Mouse (Mus musculus) forebrain, embryonic 16.5 days (tissue): ENCODE measurements at regions not wholly inside any gene's neighbourhood (a gene's known extent, or its start where the extent isn't known, plus 50 kb on each side); places are given as distances from the start of the nearest gene placed in this dataset.
A peak's percentile ranks its signal among the peaks of the same experiment; 100 is the strongest.

Experiments
- ATAC-seq: fragments of 200-750 bp; cut with Nextera tagmentation; 2 replicates; pipeline ENCODE4 v1.8.0; 2017; ENCODE audit warnings: mild to moderate bottlenecking, moderate library complexity
- H3K27ac ChIP-seq: fragments of 300-500 bp; sonication (generic); 2 replicates; pipeline ENCODE4 v1.5.1; 2014; ENCODE audit warnings: low read length, control low read depth
- H3K27me3 ChIP-seq: fragments of 300-500 bp; sonication (generic); replicated peaks from 2 replicates; pipeline ENCODE4 v1.6.1; 2014; ENCODE audit warnings: low read length; ENCODE audit not compliant: control insufficient read depth, insufficient read depth
- H3K36me3 ChIP-seq: fragments of 300-500 bp; sonication (generic); 2 replicates; pipeline ENCODE4 v1.6.1; 2014; ENCODE audit not compliant: control insufficient read depth, insufficient read depth
- H3K4me1 ChIP-seq: fragments of 300-500 bp; sonication (generic); replicated peaks from 2 replicates; pipeline ENCODE4 v1.6.1; 2014; ENCODE audit warnings: low read length; ENCODE audit not compliant: control insufficient read depth, insufficient read depth
- H3K4me2 ChIP-seq: fragments of 300-500 bp; sonication (generic); 2 replicates; pipeline ENCODE4 v1.6.1; 2014; ENCODE audit warnings: mild to moderate bottlenecking, low read length, control low read depth
- H3K4me3 ChIP-seq: fragments of 300-500 bp; sonication (generic); replicated peaks from 2 replicates; pipeline ENCODE4 v1.5.1; 2014; ENCODE audit warnings: mild to moderate bottlenecking, low read length, control low read depth
- H3K9ac ChIP-seq: fragments of 300-500 bp; sonication (generic); replicated peaks from 2 replicates; pipeline ENCODE4 v1.6.1; 2014; ENCODE audit warnings: low read depth, low read length, control low read depth
- H3K9me3 ChIP-seq: fragments of 300-500 bp; sonication (generic); 2 replicates; pipeline ENCODE4 v1.6.1; 2016; ENCODE audit warnings: low read length; ENCODE audit not compliant: control insufficient read depth
- WGBS: fragments of 180-500 bp; shearing (Covaris S2); extraction: QIAGEN DNeasy Blood & Tissue Kit; methylation state at CpG from one replicate; pipeline ENCODE4 v1.1.7; 2014; 5-methylcytosine and 5-hydroxymethylcytosine counted together

GRCm38 (mm10) chr13:59976425-59976824, 153.5 kb upstream of the Tut7 start:
- 94% methylated on average over 5 of the region's 5 CpGs for WGBS
- H3K9ac ChIP-seq = no peak overlapping the region
- no peak for ATAC-seq
- no peak overlapping the region for H3K4me2 ChIP-seq
- no peak overlapping the region for H3K4me3 ChIP-seq
- no peaks in the 10 kb centered on the region for H3K27me3 ChIP-seq
- H3K9me3 ChIP-seq = no peaks in the 10 kb centered on the region
- H3K4me1 ChIP-seq = peaks cover 8% of the 10 kb centered on the region
- H3K27ac ChIP-seq = no peak overlapping the region
- no peaks in the 10 kb centered on the region for H3K36me3 ChIP-seq

GRCm38 (mm10) chr13:59972093-59972427, 149.1 kb upstream of the Tut7 start:
- WGBS = 6% methylated on average over 9 of the region's 9 CpGs
- peak overlapping the region; percentile 48 for H3K27ac ChIP-seq
- H3K4me1 ChIP-seq = peaks cover 26% of the 10 kb centered on the region
- H3K4me3 ChIP-seq = no peak overlapping the region
- no peaks in the 10 kb centered on the region for H3K9me3 ChIP-seq
- peak overlapping the region; percentile 18; the same call in 1 of the 2 replicates for H3K9ac ChIP-seq
- ATAC-seq = peak; percentile 71
- no peaks in the 10 kb centered on the region for H3K36me3 ChIP-seq
- 0 out of 2 replicates have a peak, but pooled peaks cover 2% of the 10 kb centered on the region for H3K27me3 ChIP-seq
- peak overlapping the region; percentile 47 for H3K4me2 ChIP-seq

GRCm38 (mm10) chr13:59971231-59972092, 148.5 kb upstream of the Tut7 start:
- H3K4me3 ChIP-seq = peak overlapping the region; percentile 22
- H3K4me1 ChIP-seq = peaks cover 26% of the 10 kb centered on the region
- H3K9me3 ChIP-seq = no peaks in the 10 kb centered on the region
- peak overlapping the region; percentile 29; the same call in 1 of the 2 replicates for H3K9ac ChIP-seq
- H3K27ac ChIP-seq = peak overlapping the region; percentile 70
- no peaks in the 10 kb centered on the region for H3K36me3 ChIP-seq
- H3K27me3 ChIP-seq = 0 out of 2 replicates have a peak, but pooled peaks cover 2% of the 10 kb centered on the region
- peak overlapping the region; percentile 47 for H3K4me2 ChIP-seq
- ATAC-seq = peak; percentile 81
- WGBS = 2% methylated on average over 25 of the region's 25 CpGs

- Histone ChIP-seq H3K4me2 (no peak overlapping the region), H3K27ac (peak overlapping the region; percentile 70), H3K4me3 (no peak overlapping the region), H3K9ac (0 out of 2 replicates have a peak overlapping the region, but pooled peaks have one; percentile 17), H3K27me3 (0 out of 2 replicates have a peak, but pooled peaks cover 2% of the 10 kb centered on the region), H3K9me3 (no peaks in the 10 kb centered on the region), H3K4me1 (peaks cover 26% of the 10 kb centered on the region), H3K36me3 (no peaks in the 10 kb centered on the region)
- ATAC-seq = no peak
- WGBS = 28% methylated on average over 6 of the region's 6 CpGs
Measured at GRCm38 (mm10) chr13:59970430-59970829, 147.5 kb upstream of the Tut7 start.

GRCm38 (mm10) chr13:59969484-59969883, 146.5 kb upstream of the Tut7 start:
- Histone ChIP-seq H3K9ac (no peak overlapping the region; the same call in 1 of the 2 replicates), H3K4me2 (no peak overlapping the region), H3K27ac (peak overlapping the region; percentile 70; the same call in 1 of the 2 replicates), H3K36me3 (no peaks in the 10 kb centered on the region), H3K9me3 (no peaks in the 10 kb centered on the region), H3K4me1 (peaks cover 26% of the 10 kb centered on the region), H3K4me3 (no peak overlapping the region), H3K27me3 (0 out of 2 replicates have a peak, but pooled peaks cover 2% of the 10 kb centered on the region)
- 27% methylated on average over 3 of the region's 3 CpGs for WGBS
- no peak for ATAC-seq

- Histone ChIP-seq H3K27ac (no peak overlapping the region), H3K36me3 (no peaks in the 10 kb centered on the region), H3K4me1 (peaks cover 26% of the 10 kb centered on the region), H3K9me3 (no peaks in the 10 kb centered on the region), H3K27me3 (0 out of 2 replicates have a peak, but pooled peaks cover 2% of the 10 kb centered on the region), H3K4me2 (no peak overlapping the region), H3K9ac (no peak overlapping the region), H3K4me3 (no peak overlapping the region)
- WGBS = 71% methylated on average over 19 of the region's 19 CpGs
- no peak for ATAC-seq
Measured at GRCm38 (mm10) chr13:59968584-59969240, 145.8 kb upstream of the Tut7 start.

GRCm38 (mm10) chr13:59966535-59967255, 143.7 kb upstream of the Tut7 start:
- Histone ChIP-seq H3K9me3 (no peaks in the 10 kb centered on the region), H3K4me1 (peaks cover 25% of the 10 kb centered on the region), H3K36me3 (no peaks in the 10 kb centered on the region), H3K9ac (no peak overlapping the region), H3K27me3 (0 out of 2 replicates have a peak, but pooled peaks cover 2% of the 10 kb centered on the region), H3K4me2 (no peak overlapping the region), H3K27ac (no peak overlapping the region), H3K4me3 (no peak overlapping the region)
- 81% methylated on average over 17 of the region's 17 CpGs for WGBS
- ATAC-seq = no peak

- no peak overlapping the region for H3K27ac ChIP-seq
- H3K27me3 ChIP-seq = no peaks in the 10 kb centered on the region
- peaks cover 9% of the 10 kb centered on the region; the same call in 1 of the 2 replicates for H3K4me1 ChIP-seq
- WGBS = 97% methylated on average over 2 of the region's 2 CpGs
- ATAC-seq = no peak
- no peak overlapping the region for H3K4me2 ChIP-seq
- H3K9ac ChIP-seq = no peak overlapping the region
- no peaks in the 10 kb centered on the region for H3K9me3 ChIP-seq
- H3K36me3 ChIP-seq = no peaks in the 10 kb centered on the region
- H3K4me3 ChIP-seq = no peak overlapping the region
Measured at GRCm38 (mm10) chr13:59964981-59965380, 142.0 kb upstream of the Tut7 start.
